Mouse (Mus musculus) neural tube, embryonic 14.5 days (tissue): ENCODE measurements around the gene Inka2. TPM values are rescaled to one million over a fixed set of nuclear protein-coding genes. Genes with fewer than 3 reads are reported as not detected.

Source experiments
- ATAC-seq: fragments of 200-750 bp; cut with Nextera tagmentation; 2 replicates; pipeline ENCODE4 v1.8.0; 2017; ENCODE audit warnings: low read depth, mild to moderate bottlenecking, moderate TSS enrichment, moderate library complexity
- H3K27ac ChIP-seq: fragments of 300-500 bp; sonication (generic); 2 replicates; pipeline ENCODE4 v1.5.1; 2014; ENCODE audit warnings: low read depth, mild to moderate bottlenecking, control low read depth, low read length, moderate library complexity, mixed read lengths
- H3K27me3 ChIP-seq: fragments of 300-500 bp; sonication (generic); 2 replicates; pipeline ENCODE4 v1.6.1; 2014; ENCODE audit warnings: low read length; ENCODE audit not compliant: control insufficient read depth, insufficient read depth
- H3K36me3 ChIP-seq: fragments of 300-500 bp; sonication (generic); 2 replicates; pipeline ENCODE4 v1.6.1; 2014; ENCODE audit warnings: low read length, mixed read lengths; ENCODE audit not compliant: control insufficient read depth, insufficient read depth
- H3K4me1 ChIP-seq: fragments of 300-500 bp; sonication (generic); 2 replicates; pipeline ENCODE4 v1.6.1; 2014; ENCODE audit warnings: low read length; ENCODE audit not compliant: control insufficient read depth, insufficient read depth
- H3K4me2 ChIP-seq: fragments of 300-500 bp; sonication (generic); 2 replicates; pipeline ENCODE4 v1.6.1; 2014; ENCODE audit warnings: mild to moderate bottlenecking, low read depth, low read length, control low read depth
- H3K4me3 ChIP-seq: fragments of 300-500 bp; sonication (generic); 2 replicates; pipeline ENCODE4 v1.5.1; 2014; ENCODE audit warnings: low read depth, low read length, control low read depth, mixed read lengths
- H3K9ac ChIP-seq: fragments of 300-500 bp; sonication (generic); replicated peaks from 2 replicates; pipeline ENCODE4 v1.6.1; 2014; ENCODE audit warnings: low read depth, mild to moderate bottlenecking, control low read depth, low read length, mixed read lengths
- H3K9me3 ChIP-seq: fragments of 300-500 bp; sonication (generic); 2 replicates; pipeline ENCODE4 v1.6.1; 2016; ENCODE audit warnings: low read length; ENCODE audit not compliant: control insufficient read depth
- WGBS: fragments of 180-500 bp; shearing (Covaris S2); extraction: QIAGEN DNeasy Blood & Tissue Kit; methylation state at CpG from one replicate; pipeline ENCODE4 v1.1.7; 2014; 5-methylcytosine and 5-hydroxymethylcytosine counted together
- polyA plus RNA-seq: library from polyadenylated mRNA; unstranded; fragments of >200 nt; fragmentation: Nextera tagmentation; extraction: Ambion mirVana; gene quantifications from 2 replicates; pipeline ENCODE4 v1.2.1, GENCODE M21; 2014

The Inka2 gene
- polyA plus RNA-seq, 1 experiment from 2014 or later: 3.6 TPM

- WGBS: 56% methylated on average over 18 of the region's 18 CpGs
- no peak for ATAC-seq
- no peak overlapping the region for H3K27ac ChIP-seq
Measured at GRCm38 (mm10) chr3:105716353-105717000, 12.1 kb downstream of the Inka2 start.

GRCm38 (mm10) chr3:105717856-105718555 lies 13.6 kb downstream of the Inka2 start:
- peaks cover 4% of the 10 kb centered on the region; the same call in 1 of the 2 replicates for H3K4me1 ChIP-seq
- H3K9ac ChIP-seq: no peak overlapping the region
- 43% methylated on average over 11 of the region's 11 CpGs for WGBS
- H3K4me2 ChIP-seq: no peak overlapping the region
- no peak overlapping the region for H3K4me3 ChIP-seq
- no peaks in the 10 kb centered on the region for H3K9me3 ChIP-seq
- H3K27me3 ChIP-seq: no peaks in the 10 kb centered on the region
- 0 out of 2 replicates have a peak overlapping the region, but pooled peaks have one; percentile 28 for H3K27ac ChIP-seq
- H3K36me3 ChIP-seq: no peaks in the 10 kb centered on the region
- peak; percentile 74; the same call in 1 of the 2 replicates for ATAC-seq

More at GRCm38 (mm10) chr3:105716353-105717000, 12.1 kb downstream of the Inka2 start:
- no peaks in the 10 kb centered on the region for H3K36me3 ChIP-seq
- peaks cover 4% of the 10 kb centered on the region; the same call in 1 of the 2 replicates for H3K4me1 ChIP-seq
- no peak overlapping the region for H3K9ac ChIP-seq
- no peak overlapping the region for H3K4me3 ChIP-seq
- H3K9me3 ChIP-seq: no peaks in the 10 kb centered on the region
- no peak overlapping the region for H3K4me2 ChIP-seq
- H3K27me3 ChIP-seq: no peaks in the 10 kb centered on the region

GRCm38 (mm10) chr3:105718746-105719145 lies 14.3 kb downstream of the Inka2 start:
- no peak overlapping the region for H3K27ac ChIP-seq

GRCm38 (mm10) chr3:105719979-105720378 lies 15.6 kb downstream of the Inka2 start:
- H3K27me3 ChIP-seq: no peaks in the 10 kb centered on the region
- H3K36me3 ChIP-seq: no peaks in the 10 kb centered on the region
- 83% methylated on average over 4 of the region's 4 CpGs for WGBS
- H3K4me3 ChIP-seq: no peak overlapping the region
- H3K9ac ChIP-seq: no peak overlapping the region
- no peak overlapping the region for H3K4me2 ChIP-seq
- H3K27ac ChIP-seq: no peak overlapping the region
- ATAC-seq: no peak
- H3K4me1 ChIP-seq: peaks cover 4% of the 10 kb centered on the region; the same call in 1 of the 2 replicates
- H3K9me3 ChIP-seq: no peaks in the 10 kb centered on the region

More at GRCm38 (mm10) chr3:105718746-105719145, 14.3 kb downstream of the Inka2 start:
- Histone ChIP-seq H3K9me3 (no peaks in the 10 kb centered on the region), H3K4me3 (no peak overlapping the region), H3K9ac (no peak overlapping the region), H3K4me1 (peaks cover 4% of the 10 kb centered on the region; the same call in 1 of the 2 replicates), H3K36me3 (no peaks in the 10 kb centered on the region), H3K27me3 (no peaks in the 10 kb centered on the region), H3K4me2 (no peak overlapping the region)
- no peak for ATAC-seq
- WGBS: 63% methylated on average over 4 of the region's 4 CpGs

- no peak overlapping the region for H3K27ac ChIP-seq
Measured at GRCm38 (mm10) chr3:105720514-105720913, 16.1 kb downstream of the Inka2 start.

GRCm38 (mm10) chr3:105721681-105722201 lies 17.3 kb downstream of the Inka2 start:
- no peaks in the 10 kb centered on the region for H3K36me3 ChIP-seq
- no peak overlapping the region for H3K9ac ChIP-seq
- WGBS: 89% methylated on average over 2 of the region's 2 CpGs
- no peak for ATAC-seq
- no peak overlapping the region for H3K4me2 ChIP-seq
- no peak overlapping the region for H3K4me3 ChIP-seq
- no peaks in the 10 kb centered on the region for H3K27me3 ChIP-seq
- peaks cover 4% of the 10 kb centered on the region; the same call in 1 of the 2 replicates for H3K4me1 ChIP-seq
- no peaks in the 10 kb centered on the region for H3K9me3 ChIP-seq
- H3K27ac ChIP-seq: no peak overlapping the region

More at GRCm38 (mm10) chr3:105720514-105720913, 16.1 kb downstream of the Inka2 start:
- ATAC-seq: no peak
- Histone ChIP-seq H3K4me3 (no peak overlapping the region), H3K4me1 (peaks cover 4% of the 10 kb centered on the region; the same call in 1 of the 2 replicates), H3K4me2 (no peak overlapping the region), H3K36me3 (no peaks in the 10 kb centered on the region), H3K9me3 (no peaks in the 10 kb centered on the region), H3K27me3 (no peaks in the 10 kb centered on the region), H3K9ac (no peak overlapping the region)
- WGBS: 86% methylated on average over 4 of the region's 4 CpGs

- H3K4me3 ChIP-seq: no peak overlapping the region
- H3K27me3 ChIP-seq: no peaks in the 10 kb centered on the region
- no peaks in the 10 kb centered on the region for H3K9me3 ChIP-seq
- no peaks in the 10 kb centered on the region for H3K36me3 ChIP-seq
- H3K27ac ChIP-seq: no peak overlapping the region
- H3K4me1 ChIP-seq: peaks cover 4% of the 10 kb centered on the region; the same call in 1 of the 2 replicates
- 97% methylated on average over 3 of the region's 3 CpGs for WGBS
- no peak overlapping the region for H3K4me2 ChIP-seq
- no peak overlapping the region for H3K9ac ChIP-seq
- no peak for ATAC-seq
Measured at GRCm38 (mm10) chr3:105722510-105722909, 18.1 kb downstream of the Inka2 start.

GRCm38 (mm10) chr3:105726037-105726436 lies 21.6 kb downstream of the Inka2 start:
- WGBS: 7% methylated on average over 1 of the region's 1 CpGs
- H3K4me2 ChIP-seq: no peak overlapping the region
- peak; percentile 41; the same call in 1 of the 2 replicates for ATAC-seq
- H3K9ac ChIP-seq: no peak overlapping the region
- H3K4me3 ChIP-seq: no peak overlapping the region
- no peaks in the 10 kb centered on the region for H3K9me3 ChIP-seq
- no peak overlapping the region for H3K27ac ChIP-seq
- no peaks in the 10 kb centered on the region for H3K27me3 ChIP-seq
- peaks cover 5% of the 10 kb centered on the region; the same call in 1 of the 2 replicates for H3K36me3 ChIP-seq
- no peaks in the 10 kb centered on the region for H3K4me1 ChIP-seq

- Histone ChIP-seq H3K27me3 (no peaks in the 10 kb centered on the region), H3K4me1 (no peaks in the 10 kb centered on the region), H3K36me3 (peaks cover 7% of the 10 kb centered on the region), H3K4me3 (no peak overlapping the region), H3K9me3 (no peaks in the 10 kb centered on the region), H3K9ac (no peak overlapping the region), H3K4me2 (no peak overlapping the region), H3K27ac (no peak overlapping the region)
- ATAC-seq: no peak
- 93% methylated on average over 4 of the region's 4 CpGs for WGBS
Measured at GRCm38 (mm10) chr3:105732360-105732759, 28.0 kb downstream of the Inka2 start.
